Mouse (Mus musculus) B cell, adult 2 months (primary cell): ENCODE measurements at regions not wholly inside any gene's neighbourhood (a gene's known extent, or its start where the extent isn't known, plus 50 kb on each side); places are given as distances from the start of the nearest gene placed in this dataset.
"Not testable (repeated sequence)": the region's sequence is repeated elsewhere in the genome, so short reads cannot be mapped to it uniquely, and the experiment has no call there.

ENCODE experiments used
- DNase-seq, 2 experiments: peaks; one replicate each; pipeline ENCODE4 v3.0.0; 2022

GRCm38 (mm10) chr3:9064266-9065031 is 545.4 kb downstream of the Zfp704 start:
- DNase-seq = peak; percentile 28 to 34

- no peak for DNase-seq
Observed at GRCm38 (mm10) chr3:9063662-9064061, 546.2 kb downstream of the Zfp704 start.

- no peak for DNase-seq
Observed at GRCm38 (mm10) chr3:9061396-9061795, 548.5 kb downstream of the Zfp704 start.

- DNase-seq = not testable (repeated sequence)
Observed at GRCm38 (mm10) chr3:9057703-9058102, 552.2 kb downstream of the Zfp704 start.

GRCm38 (mm10) chr3:9056846-9057245 is 553.0 kb downstream of the Zfp704 start:
- no peak for DNase-seq

- no peak for DNase-seq
Observed at GRCm38 (mm10) chr3:9055780-9056179, 554.1 kb downstream of the Zfp704 start.
